Mouse (Mus musculus) T-helper 2 cell (primary cell): ENCODE measurements around the gene Cpne5.

Source experiments
- in situ Hi-C: fragments of 300-600 bp; cut with MboI, MseI; formaldehyde crosslinking; loops from one replicate; pipeline ENCODE4 v1.15.1; 2025; ENCODE audit warnings: high pct_unique_total_duplicates

Gene Cpne5

GRCm38 (mm10) chr17:29172062-29172461 is 65.9 kb downstream of the Cpne5 start:
- in situ Hi-C loops, result loop anchor here (5.0 kb wide), 1 partner anchor 125 kb away; no protein-coding TSS in a partner anchor

GRCm38 (mm10) chr17:29171001-29171772 is 66.8 kb downstream of the Cpne5 start:
- in situ Hi-C loops, result loop anchor here (5.0 kb wide), 1 partner anchor 124 kb away; no protein-coding TSS in a partner anchor

GRCm38 (mm10) chr17:29170431-29171000 is 67.5 kb downstream of the Cpne5 start:
- in situ Hi-C loops, result loop anchor here (5.0 kb wide), 1 partner anchor 123 kb away; no protein-coding TSS in a partner anchor

GRCm38 (mm10) chr17:29168996-29169601 is 68.9 kb downstream of the Cpne5 start:
- in situ Hi-C loops, result loop anchor here (10.0 kb wide), 1 partner anchor 974 kb away; no protein-coding TSS in a partner anchor

- in situ Hi-C loops, result loop anchor here (10.0 kb wide), 1 partner anchor 974 kb away; no protein-coding TSS in a partner anchor
Observed at GRCm38 (mm10) chr17:29168438-29168837, 69.5 kb downstream of the Cpne5 start.

- in situ Hi-C loops, result loop anchor here (10.0 kb wide), 1 partner anchor 973 kb away; no protein-coding TSS in a partner anchor
Observed at GRCm38 (mm10) chr17:29167371-29167770, 70.6 kb downstream of the Cpne5 start.

- in situ Hi-C loops, result loop anchor here (10.0 kb wide), 1 partner anchor 971 kb away; no protein-coding TSS in a partner anchor
Observed at GRCm38 (mm10) chr17:29165967-29166578, 71.9 kb downstream of the Cpne5 start.

- in situ Hi-C loops, result loop anchor here (10.0 kb wide), 1 partner anchor 971 kb away; no protein-coding TSS in a partner anchor
Observed at GRCm38 (mm10) chr17:29165452-29165851, 72.5 kb downstream of the Cpne5 start.

- in situ Hi-C loops, result loop anchor here (10.0 kb wide), 1 partner anchor 970 kb away; no protein-coding TSS in a partner anchor
Observed at GRCm38 (mm10) chr17:29164469-29165111, 73.4 kb downstream of the Cpne5 start.

- in situ Hi-C loops, result loop anchor here (10.0 kb wide), 1 partner anchor 968 kb away; no protein-coding TSS in a partner anchor
Observed at GRCm38 (mm10) chr17:29162334-29162733, 75.6 kb downstream of the Cpne5 start.

- in situ Hi-C loops, result loop anchor here (10.0 kb wide), 1 partner anchor 965 kb away; no protein-coding TSS in a partner anchor
Observed at GRCm38 (mm10) chr17:29159743-29160455, 78.1 kb downstream of the Cpne5 start.

GRCm38 (mm10) chr17:29159320-29159719 is 78.6 kb downstream of the Cpne5 start:
- in situ Hi-C loops, result no loop called here

GRCm38 (mm10) chr17:29158899-29159298 is 79.1 kb downstream of the Cpne5 start:
- in situ Hi-C loops, result no loop called here

- in situ Hi-C loops, result no loop called here
Observed at GRCm38 (mm10) chr17:29156866-29157265, 81.1 kb downstream of the Cpne5 start.

GRCm38 (mm10) chr17:29156396-29156795 is 81.6 kb downstream of the Cpne5 start:
- in situ Hi-C loops, result no loop called here

- in situ Hi-C loops, result no loop called here
Observed at GRCm38 (mm10) chr17:29155355-29156135, 82.4 kb downstream of the Cpne5 start.

- in situ Hi-C loops, result no loop called here
Observed at GRCm38 (mm10) chr17:29154247-29154646, 83.7 kb downstream of the Cpne5 start.

- in situ Hi-C loops, result no loop called here
Observed at GRCm38 (mm10) chr17:29152547-29152946, 85.4 kb downstream of the Cpne5 start.

GRCm38 (mm10) chr17:29149766-29150165 is 88.2 kb downstream of the Cpne5 start:
- in situ Hi-C loops, result no loop called here
